Mouse (Mus musculus): ENCODE data around the gene Nfic. TPM values are rescaled to one million over a fixed set of nuclear protein-coding genes. Genes with fewer than 3 reads are reported as not detected.

Nfic gene
- polyA plus RNA-seq, 1 experiment: 19.4 TPM

DNA sequence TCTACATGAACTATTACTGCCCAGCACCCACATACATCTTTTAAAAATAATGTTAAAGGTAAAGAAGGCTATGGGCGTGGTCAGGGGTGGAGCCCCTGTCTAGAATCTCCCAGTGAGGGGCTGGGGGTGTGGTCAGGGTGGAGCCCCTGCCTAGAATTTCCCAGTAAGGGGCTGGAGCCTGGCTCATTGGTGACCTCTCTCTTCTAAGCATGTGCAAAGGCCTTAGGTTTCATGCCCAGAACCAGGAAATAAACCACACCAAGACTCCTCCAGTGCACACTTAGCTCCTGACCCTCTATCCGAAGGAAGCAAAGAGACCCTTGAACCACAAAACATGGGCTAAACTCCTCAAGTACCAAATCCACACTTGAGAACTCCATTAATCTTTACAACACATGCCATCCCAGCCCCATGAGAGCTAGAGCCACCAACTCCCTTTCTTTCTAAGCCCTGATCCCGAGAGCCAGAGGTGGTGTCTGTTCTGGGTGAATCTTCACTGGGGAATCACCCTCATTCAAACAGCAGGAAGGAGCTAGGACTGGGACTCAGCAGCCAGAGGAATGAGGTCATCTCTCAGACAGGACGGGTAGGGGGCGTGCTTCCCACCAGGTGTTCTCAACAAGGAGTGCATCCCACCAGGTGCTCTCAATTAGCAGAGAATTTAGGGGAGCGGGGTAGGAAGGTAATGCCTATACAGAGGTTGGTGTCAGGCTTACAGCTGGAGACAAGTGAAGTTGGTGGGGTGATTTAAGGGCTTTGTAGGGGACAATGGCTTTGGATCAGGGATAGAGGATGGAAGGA lies 78.7 kb downstream of the Nfic start:
- no peak for TF ChIP-seq POLR2A (IDR thresholded peaks at IDR 0.05; ENCODE audit: low read depth, low read length)
- no peak for TF ChIP-seq CTCF (IDR thresholded peaks at IDR 0.05; ENCODE audit: extremely low read depth, insufficient read length, insufficient replicate concordance, low read depth, low read length)
- Histone ChIP-seq H3K36me3 (ENCODE audit: control insufficient read depth, insufficient read depth, low read length) (peaks cover 7% of the 10 kb centered on the region), H3K4me3 (ENCODE audit: low read depth, low read length) (peak overlapping the region; percentile 86), H3K4me1 (ENCODE audit: control insufficient read depth, insufficient read depth, insufficient read length, low read length) (peaks cover 15% of the 10 kb centered on the region; the same call in 1 of the 2 replicates), H3K27me3 (ENCODE audit: control insufficient read depth, insufficient read depth, low read length) (no peaks in the 10 kb centered on the region), H3K27ac (ENCODE audit: insufficient read depth, low read depth, low read length) (peak overlapping the region; percentile 2)
- 26% methylated on average over 6 of the region's 6 CpGs for WGBS

DNA sequence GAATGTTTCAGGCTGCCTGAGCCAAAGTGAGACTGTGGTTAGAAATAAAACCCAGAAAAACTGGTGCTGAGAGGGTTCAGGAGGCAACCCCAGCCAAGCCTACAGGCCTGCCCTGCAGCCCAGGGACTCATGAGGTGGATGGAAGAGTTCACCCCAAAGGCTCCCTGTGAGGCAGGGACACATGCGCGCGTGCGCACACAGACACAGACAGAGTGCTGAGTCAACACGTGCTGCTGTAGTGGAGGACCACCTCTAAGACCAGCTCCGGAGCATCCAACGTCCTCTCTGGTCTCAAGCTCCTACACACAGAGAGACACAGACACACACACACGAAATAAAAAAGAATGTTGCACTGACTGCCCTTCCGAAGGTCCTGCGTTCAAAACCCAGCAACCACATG lies 80.1 kb downstream of the Nfic start:
- H3K27ac ChIP-seq (ENCODE audit: insufficient read depth, low read depth, low read length): no peak overlapping the region
- WGBS: 91% methylated on average over 10 of the region's 10 CpGs
- no peaks in the 10 kb centered on the region for H3K27me3 ChIP-seq (ENCODE audit: control insufficient read depth, insufficient read depth, low read length)
- H3K4me1 ChIP-seq (ENCODE audit: control insufficient read depth, insufficient read depth, insufficient read length, low read length): peaks cover 15% of the 10 kb centered on the region; the same call in 1 of the 2 replicates
- H3K36me3 ChIP-seq (ENCODE audit: control insufficient read depth, insufficient read depth, low read length): peaks cover 17% of the 10 kb centered on the region
- TF ChIP-seq CTCF (IDR thresholded peaks at IDR 0.05; ENCODE audit: extremely low read depth, insufficient read length, insufficient replicate concordance, low read depth, low read length) (no peak), POLR2A (IDR thresholded peaks at IDR 0.05; ENCODE audit: low read depth, low read length) (no peak)
- no peak overlapping the region for H3K4me3 ChIP-seq (ENCODE audit: low read depth, low read length)

DNA sequence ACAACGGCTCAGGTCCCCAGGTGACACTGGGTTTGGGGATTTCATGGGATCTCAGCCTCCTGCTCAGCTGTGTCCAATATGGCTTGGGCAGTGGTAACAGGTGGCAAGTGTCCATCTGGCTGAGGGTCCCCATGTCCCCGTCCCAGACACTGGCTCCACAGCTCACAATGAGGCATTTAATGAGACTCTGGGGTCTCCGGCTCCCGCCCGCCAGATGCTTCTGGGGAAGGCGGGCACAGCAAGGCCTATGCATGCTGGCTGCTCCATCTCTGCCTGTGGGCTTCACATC lies 88.3 kb downstream of the Nfic start:
- TF ChIP-seq POLR2A (IDR thresholded peaks at IDR 0.05; ENCODE audit: low read depth, low read length): no peak
- no peak for TF ChIP-seq CTCF (IDR thresholded peaks at IDR 0.05; ENCODE audit: extremely low read depth, insufficient read length, insufficient replicate concordance, low read depth, low read length)
- H3K27ac ChIP-seq (ENCODE audit: insufficient read depth, low read depth, low read length): peak overlapping the region; percentile 55; the same call in 1 of the 2 replicates
- H3K27me3 ChIP-seq (ENCODE audit: control insufficient read depth, insufficient read depth, low read length): no peaks in the 10 kb centered on the region
- WGBS: 90% methylated on average over 6 of the region's 6 CpGs
- peaks cover 46% of the 10 kb centered on the region for H3K4me1 ChIP-seq (ENCODE audit: control insufficient read depth, insufficient read depth, insufficient read length, low read length)
- peaks cover 47% of the 10 kb centered on the region for H3K36me3 ChIP-seq (ENCODE audit: control insufficient read depth, insufficient read depth, low read length)
- H3K4me3 ChIP-seq (ENCODE audit: low read depth, low read length): no peak overlapping the region

DNA sequence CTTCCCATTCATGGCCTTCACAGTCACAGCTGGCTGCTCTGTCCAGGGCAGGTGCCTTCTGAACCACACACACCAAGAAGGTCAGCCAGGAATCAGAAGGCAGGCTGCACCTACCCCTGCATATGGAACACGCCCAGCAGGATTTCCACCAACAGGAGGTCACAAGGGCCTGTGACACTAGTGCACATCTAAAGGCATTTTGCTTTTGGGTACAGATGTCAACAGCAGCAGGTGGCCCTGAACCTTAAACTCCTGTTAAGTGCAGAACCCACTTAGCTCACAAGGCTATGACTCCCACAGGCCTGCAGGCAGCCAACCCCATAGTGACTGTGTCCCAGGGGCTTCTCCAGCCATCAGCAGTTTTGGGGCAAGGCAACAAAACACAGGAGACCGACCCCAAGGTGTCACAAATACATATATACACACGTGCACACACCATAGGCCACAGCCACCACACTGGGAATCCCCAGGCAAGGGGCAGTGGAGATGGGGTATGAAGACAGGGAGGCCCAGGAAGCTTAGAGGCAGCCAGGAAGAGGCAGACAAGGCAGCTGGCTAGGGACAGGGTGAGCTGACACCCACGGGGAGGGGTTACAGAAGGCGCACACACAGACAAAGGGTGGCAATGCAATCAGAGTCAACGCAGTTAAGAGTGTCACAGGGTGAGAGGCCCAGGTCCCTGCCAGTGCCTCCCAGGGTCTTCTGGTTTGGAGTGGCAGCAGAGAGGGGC lies 88.8 kb downstream of the Nfic start:
- Histone ChIP-seq H3K4me3 (ENCODE audit: low read depth, low read length) (no peak overlapping the region), H3K27ac (ENCODE audit: insufficient read depth, low read depth, low read length) (peak overlapping the region; percentile 55), H3K27me3 (ENCODE audit: control insufficient read depth, insufficient read depth, low read length) (no peaks in the 10 kb centered on the region), H3K4me1 (ENCODE audit: control insufficient read depth, insufficient read depth, insufficient read length, low read length) (peaks cover 47% of the 10 kb centered on the region), H3K36me3 (ENCODE audit: control insufficient read depth, insufficient read depth, low read length) (peaks cover 47% of the 10 kb centered on the region)
- TF ChIP-seq CTCF (IDR thresholded peaks at IDR 0.05; ENCODE audit: extremely low read depth, insufficient read length, insufficient replicate concordance, low read depth, low read length) (no peak), POLR2A (IDR thresholded peaks at IDR 0.05; ENCODE audit: low read depth, low read length) (no peak)
- WGBS: 64% methylated on average over 6 of the region's 6 CpGs

- Histone ChIP-seq H3K27me3 (ENCODE audit: control insufficient read depth, insufficient read depth, low read length) (no peaks in the 10 kb centered on the region), H3K4me1 (ENCODE audit: control insufficient read depth, insufficient read depth, insufficient read length, low read length) (peaks cover 47% of the 10 kb centered on the region), H3K36me3 (ENCODE audit: control insufficient read depth, insufficient read depth, low read length) (peaks cover 42% of the 10 kb centered on the region), H3K27ac (ENCODE audit: insufficient read depth, low read depth, low read length) (peak within 1 kb of the TSS; percentile 89), H3K4me3 (ENCODE audit: low read depth, low read length) (peak within 1 kb of the TSS; percentile 34)
- no peak for TF ChIP-seq POLR2A (IDR thresholded peaks at IDR 0.05; ENCODE audit: low read depth, low read length)
- TF ChIP-seq CTCF (IDR thresholded peaks at IDR 0.05; ENCODE audit: extremely low read depth, insufficient read length, insufficient replicate concordance, low read depth, low read length): no peak
- WGBS: 40% methylated on average over 12 of the region's 12 CpGs
Observed at GRCm38 (mm10) chr10:81365672-81366476, 89.6 kb downstream of the Nfic start, which contains the start of gene 4930404N11Rik. Gene 4930404N11Rik, minus strand, starts transcription at chr10:81365816.

DNA sequence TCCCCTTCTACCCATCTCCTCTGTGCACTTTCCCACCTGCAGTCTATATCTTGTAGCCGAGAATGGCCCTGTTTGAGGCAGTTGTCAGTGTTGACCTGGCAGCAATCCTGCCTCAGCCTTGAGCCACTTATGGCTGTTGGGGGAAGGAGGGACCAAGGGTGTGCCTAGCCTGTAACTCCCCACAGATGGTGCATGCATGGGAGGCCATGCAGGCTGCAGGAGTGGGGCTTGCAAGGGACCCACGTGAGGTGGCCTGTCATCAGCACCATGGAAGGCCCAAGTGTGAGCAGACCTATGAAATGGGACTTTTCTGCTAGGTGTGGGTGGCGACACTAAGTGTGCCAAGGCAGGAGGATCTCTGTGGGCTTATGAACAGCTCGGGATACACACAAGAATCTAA lies 90.4 kb downstream of the Nfic start:
- H3K4me1 ChIP-seq (ENCODE audit: control insufficient read depth, insufficient read depth, insufficient read length, low read length): peaks cover 47% of the 10 kb centered on the region
- 46% methylated on average over 4 of the region's 4 CpGs for WGBS
- H3K27me3 ChIP-seq (ENCODE audit: control insufficient read depth, insufficient read depth, low read length): no peaks in the 10 kb centered on the region
- H3K27ac ChIP-seq (ENCODE audit: insufficient read depth, low read depth, low read length): peak overlapping the region; percentile 89
- no peak for TF ChIP-seq POLR2A (IDR thresholded peaks at IDR 0.05; ENCODE audit: low read depth, low read length)
- TF ChIP-seq CTCF (IDR thresholded peaks at IDR 0.05; ENCODE audit: extremely low read depth, insufficient read length, insufficient replicate concordance, low read depth, low read length): no peak
- no peak overlapping the region for H3K4me3 ChIP-seq (ENCODE audit: low read depth, low read length)
- H3K36me3 ChIP-seq (ENCODE audit: control insufficient read depth, insufficient read depth, low read length): peaks cover 35% of the 10 kb centered on the region
